Mouse (Mus musculus): ENCODE results near the gene Ankrd28.
"Not testable (repeated sequence)": the region's sequence is repeated elsewhere in the genome, so short reads cannot be mapped to it uniquely, and the experiment has no call there.

Ankrd28 gene

GRCm38 (mm10) chr14:31793979-31794775 lies 36.3 kb downstream of the Ankrd28 start:
- DNase-seq (ENCODE audit: inconsistent ontology term): no peak

DNA sequence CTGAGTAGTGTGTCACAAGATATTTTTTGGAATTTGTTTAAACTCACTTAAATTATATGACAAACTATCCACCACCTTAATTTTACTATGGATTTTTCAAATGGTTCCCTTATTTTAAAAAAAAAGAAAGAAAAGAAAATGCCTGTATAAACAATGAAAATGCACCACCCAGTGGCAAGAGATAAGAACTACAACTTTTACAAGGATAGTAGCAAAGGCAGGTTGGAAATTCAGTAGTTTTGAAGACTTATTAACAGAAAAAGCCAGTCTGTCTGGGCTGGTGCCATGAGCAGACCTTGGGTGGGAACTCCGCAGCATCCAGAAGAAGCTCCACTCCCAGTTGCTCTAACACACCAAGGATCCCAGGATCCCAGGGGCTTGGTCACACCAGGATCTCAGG lies 39.7 kb downstream of the Ankrd28 start:
- DNase-seq (ENCODE audit: inconsistent ontology term): no peak

DNA sequence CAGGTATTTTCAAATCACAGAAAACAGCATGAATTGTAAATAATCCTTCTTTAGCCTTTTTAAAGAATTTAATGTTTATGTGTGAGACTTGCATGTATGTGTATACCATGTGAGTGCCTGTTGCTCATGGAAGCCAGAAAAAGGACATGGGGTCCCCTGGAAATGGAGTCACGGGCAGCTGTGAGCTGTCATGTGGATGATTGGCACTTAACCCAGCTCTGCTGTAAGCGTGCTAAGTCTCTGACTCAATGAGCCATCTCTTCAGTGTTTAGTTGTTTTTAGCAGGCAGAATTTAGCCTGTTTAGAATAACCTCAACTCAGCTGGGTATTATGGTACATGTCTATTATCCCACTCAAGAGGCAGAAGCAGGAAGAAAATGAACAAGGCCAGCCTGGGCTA lies 43.5 kb downstream of the Ankrd28 start:
- DNase-seq (ENCODE audit: inconsistent ontology term): no peak

DNA sequence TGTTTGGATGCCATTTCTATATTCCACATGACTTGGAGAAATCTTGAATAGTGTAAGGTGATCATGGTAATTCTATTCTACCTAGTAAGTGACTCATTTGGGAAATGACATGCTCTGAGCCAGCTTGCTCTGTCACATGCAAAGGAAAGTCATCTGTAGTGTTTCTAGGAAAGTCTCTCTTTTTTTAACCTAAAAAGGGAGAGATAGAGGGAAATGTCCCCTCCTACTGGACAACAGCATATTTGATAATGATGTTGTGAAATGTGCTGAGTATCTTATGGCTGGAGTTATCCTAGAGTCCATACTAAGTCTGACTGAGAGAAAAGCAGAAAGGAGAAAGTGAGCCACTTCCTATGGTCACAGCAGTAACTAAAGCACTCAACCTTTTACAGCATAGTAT lies 44.8 kb downstream of the Ankrd28 start:
- no peak for DNase-seq (ENCODE audit: inconsistent ontology term)

- DNase-seq (ENCODE audit: inconsistent ontology term): no peak
Measured at GRCm38 (mm10) chr14:31784975-31785374, 45.5 kb downstream of the Ankrd28 start.

DNA sequence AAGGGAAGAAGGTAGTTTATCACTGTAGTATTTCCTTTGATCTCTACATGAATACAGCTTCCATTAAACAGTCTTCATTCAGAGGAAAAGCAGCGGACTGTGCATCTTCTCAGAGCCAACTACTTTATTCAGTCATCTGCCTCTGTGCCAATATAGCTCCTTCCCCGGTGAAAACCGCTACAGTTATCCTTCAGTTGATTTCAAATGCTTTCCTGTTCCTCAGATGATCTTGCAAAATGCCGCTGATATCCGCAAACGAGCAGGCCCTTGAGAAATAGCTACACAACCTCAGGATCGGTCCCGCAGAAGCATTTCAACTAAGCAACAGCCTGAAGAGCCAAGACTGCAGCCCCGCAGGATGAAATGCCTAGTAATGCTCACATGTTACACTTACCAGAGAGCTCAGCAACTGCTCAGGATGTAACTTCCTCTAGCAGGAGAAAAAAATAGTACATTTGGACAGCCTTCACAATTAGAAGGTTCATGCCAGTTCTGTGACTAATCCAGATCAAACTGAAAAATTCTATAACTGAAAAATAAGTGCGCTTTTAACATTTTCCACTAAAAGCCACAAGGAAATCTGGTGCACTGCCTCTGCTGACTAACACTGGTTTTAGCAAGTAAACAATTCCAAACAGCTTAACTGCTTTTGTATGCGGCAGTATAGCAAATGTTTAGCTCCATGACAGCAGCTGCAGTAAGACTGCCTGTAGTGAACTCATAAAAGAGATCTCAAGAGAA lies 49.0 kb downstream of the Ankrd28 start:
- DNase-seq (ENCODE audit: inconsistent ontology term): peak; percentile 85

DNA sequence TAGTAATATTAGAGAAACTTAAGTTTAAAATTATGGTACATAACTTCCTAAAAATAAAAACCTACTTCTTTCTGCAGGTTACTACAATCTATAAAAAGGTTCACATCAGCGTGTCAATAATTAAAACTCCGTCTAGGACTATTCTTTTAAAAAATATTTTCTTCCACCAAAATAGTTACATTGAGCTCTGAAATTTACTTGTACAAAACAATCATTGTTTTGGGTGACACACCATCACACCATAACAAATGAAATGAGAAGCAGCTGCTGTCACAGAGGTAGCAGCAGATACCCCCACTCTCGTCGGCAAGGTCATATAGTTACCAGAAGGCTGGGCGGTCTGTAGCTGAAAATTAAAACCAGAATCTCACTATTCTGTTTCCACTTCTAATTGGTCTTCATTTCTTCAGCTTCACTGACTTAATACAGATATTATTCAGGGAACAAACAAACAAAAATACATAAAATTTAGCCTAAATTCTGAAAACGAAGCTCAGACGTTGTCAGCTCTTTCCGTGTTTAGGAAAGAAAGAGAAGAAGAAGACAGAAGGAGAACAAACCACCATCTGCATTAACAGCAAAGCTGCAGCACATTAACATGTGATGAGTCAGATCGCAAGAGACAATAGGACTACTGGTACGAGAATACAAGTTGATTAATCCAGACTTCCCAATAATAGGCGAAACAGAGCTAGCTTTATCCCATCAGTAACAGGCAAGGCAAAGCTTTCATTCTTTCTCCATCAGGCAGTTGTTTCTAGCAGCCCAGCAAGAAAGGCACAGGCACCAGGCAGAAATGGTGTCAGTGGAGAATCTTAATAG lies 49.8 kb downstream of the Ankrd28 start:
- peak; percentile 82 for DNase-seq (ENCODE audit: inconsistent ontology term)

DNA sequence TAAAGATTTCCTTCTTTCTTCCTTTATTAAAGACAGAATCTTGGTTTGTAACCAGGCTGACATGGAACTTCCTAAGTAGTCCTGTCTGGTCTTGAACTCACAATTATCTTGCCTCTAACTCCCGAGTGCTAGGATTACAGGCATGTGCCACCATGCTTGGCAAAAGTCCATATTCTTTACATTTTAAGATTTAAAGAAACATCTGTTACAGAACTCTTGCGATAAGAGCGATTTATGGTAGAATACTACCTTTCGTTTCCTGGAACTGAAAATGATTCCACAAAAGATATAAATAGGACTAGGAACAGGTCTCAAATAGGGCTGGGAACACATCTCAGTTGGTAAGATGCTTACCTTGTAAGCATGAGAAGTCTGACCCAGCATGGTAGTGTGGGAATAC lies 56.9 kb downstream of the Ankrd28 start:
- DNase-seq (ENCODE audit: inconsistent ontology term): no peak

DNA sequence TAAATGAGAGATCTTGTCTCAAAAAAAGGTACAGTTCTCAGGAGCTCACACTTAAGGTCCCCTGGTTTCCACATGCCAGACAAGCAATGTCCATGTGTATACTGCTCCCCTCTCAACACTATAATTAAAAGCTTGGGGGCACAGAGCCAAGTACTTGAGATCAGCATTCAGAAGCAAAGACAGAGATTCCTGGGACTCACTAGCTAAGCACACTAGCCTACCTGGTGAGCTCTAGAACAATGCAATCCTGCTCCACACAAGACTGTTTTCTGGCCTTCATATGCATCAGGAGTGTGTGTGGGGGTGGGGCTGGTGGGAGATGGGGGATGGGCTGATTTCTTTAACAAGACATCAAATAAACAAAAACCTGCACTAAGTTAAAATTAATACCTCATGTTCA lies 58.2 kb downstream of the Ankrd28 start:
- no peak for DNase-seq (ENCODE audit: inconsistent ontology term)

- DNase-seq (ENCODE audit: inconsistent ontology term): peak; percentile 88
Measured at GRCm38 (mm10) chr14:31768531-31768930, 61.9 kb downstream of the Ankrd28 start.

- DNase-seq (ENCODE audit: inconsistent ontology term): no peak
Measured at GRCm38 (mm10) chr14:31764083-31764482, 66.4 kb downstream of the Ankrd28 start.

- no peak for DNase-seq (ENCODE audit: inconsistent ontology term)
Measured at GRCm38 (mm10) chr14:31761727-31762126, 68.7 kb downstream of the Ankrd28 start.

DNA sequence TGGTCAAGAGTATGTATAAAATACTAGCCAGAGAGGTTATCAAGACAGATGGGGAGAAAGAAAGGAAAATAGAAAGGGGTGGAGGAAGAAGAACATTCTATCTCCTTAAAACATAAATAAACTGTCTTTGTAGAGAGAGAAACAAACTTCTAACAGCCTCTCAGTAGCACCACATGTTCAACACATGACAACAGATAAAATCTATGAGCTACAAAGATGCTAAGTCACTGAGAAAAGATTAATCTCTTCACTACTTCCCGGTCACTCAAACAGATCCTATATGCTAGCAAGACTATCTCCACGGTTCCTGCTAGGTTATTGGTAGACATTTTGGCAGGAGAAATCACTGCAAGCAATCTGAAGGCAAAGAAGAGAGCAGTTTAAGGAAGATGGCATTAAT lies 71.3 kb downstream of the Ankrd28 start:
- no peak for DNase-seq (ENCODE audit: inconsistent ontology term)

GRCm38 (mm10) chr14:31758410-31758809 lies 72.0 kb downstream of the Ankrd28 start:
- not testable (repeated sequence) for DNase-seq (ENCODE audit: inconsistent ontology term)

DNA sequence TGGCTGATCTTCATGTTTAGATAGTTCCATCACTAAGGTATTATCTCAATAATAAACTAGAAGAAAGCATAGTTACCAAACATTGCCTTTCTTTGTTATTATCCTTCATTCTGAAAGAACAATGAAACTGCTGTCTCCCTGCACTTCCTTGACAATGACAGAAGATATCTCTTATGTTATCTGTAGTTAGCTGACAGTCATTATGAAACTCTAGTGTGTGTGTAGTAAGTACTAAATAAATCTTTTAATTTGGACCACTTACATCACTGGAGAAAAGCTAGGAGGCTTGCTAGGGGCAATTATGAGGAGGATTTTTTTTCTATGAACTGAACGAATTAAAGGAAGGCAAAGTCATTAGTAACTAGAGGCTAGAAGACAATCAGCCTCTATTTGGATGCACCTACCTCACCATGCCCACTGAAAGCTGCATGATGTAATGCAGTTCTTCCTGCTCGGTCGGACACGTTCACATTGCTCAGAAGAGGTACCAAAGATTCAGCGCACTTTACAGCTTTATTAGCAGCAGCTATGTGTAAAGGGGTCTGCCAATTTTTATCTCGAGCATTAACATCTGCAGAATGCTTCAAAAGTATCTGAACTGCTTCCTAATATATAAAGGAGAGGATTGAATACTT lies 82.1 kb downstream of the Ankrd28 start:
- peak; percentile 41 for DNase-seq (ENCODE audit: inconsistent ontology term)

- DNase-seq (ENCODE audit: inconsistent ontology term): no peak
Measured at GRCm38 (mm10) chr14:31742523-31742922, 87.9 kb downstream of the Ankrd28 start.

GRCm38 (mm10) chr14:31734811-31735210 lies 95.6 kb downstream of the Ankrd28 start:
- no peak for DNase-seq (ENCODE audit: inconsistent ontology term)

DNA sequence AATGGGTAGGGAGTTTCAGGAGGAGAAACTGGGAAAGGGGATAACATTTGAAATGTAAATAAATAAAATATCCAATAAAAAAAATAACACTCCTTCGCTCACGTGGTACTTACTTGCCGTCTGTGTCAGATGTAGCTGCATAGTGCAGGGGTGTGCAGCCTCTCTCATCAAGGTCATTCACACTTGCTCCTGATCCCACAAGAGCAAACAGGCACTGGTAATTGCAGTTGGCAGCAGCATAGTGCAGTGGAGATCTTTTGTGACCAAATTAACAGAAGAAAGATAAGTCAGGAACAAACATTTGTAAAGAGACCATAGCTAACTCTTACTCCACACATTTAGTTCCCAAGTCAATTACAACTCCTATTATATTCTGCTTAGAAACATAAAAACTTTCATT lies 102.9 kb downstream of the Ankrd28 start:
- no peak for DNase-seq (ENCODE audit: inconsistent ontology term)

DNA sequence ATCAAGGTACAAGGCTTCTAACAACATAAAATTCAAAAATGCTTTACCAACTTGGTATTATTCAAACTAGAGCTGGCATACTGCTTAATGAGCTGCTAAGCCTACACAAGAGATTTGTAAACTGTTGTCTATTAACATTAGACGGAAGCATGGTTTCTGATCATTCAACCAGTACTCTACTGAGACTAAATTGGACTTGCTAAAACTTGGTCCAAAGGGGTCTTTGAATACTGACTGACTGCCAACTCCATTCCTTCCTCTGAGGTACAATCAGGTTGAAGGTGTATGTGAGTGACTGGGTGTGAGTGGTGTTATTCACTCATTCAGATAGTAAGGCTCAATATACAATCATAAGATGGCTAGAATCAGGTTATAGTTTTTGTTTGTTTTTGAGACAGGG lies 107.7 kb downstream of the Ankrd28 start:
- DNase-seq (ENCODE audit: inconsistent ontology term): no peak

GRCm38 (mm10) chr14:31721256-31721655 lies 109.2 kb downstream of the Ankrd28 start:
- no peak for DNase-seq (ENCODE audit: inconsistent ontology term)

DNA sequence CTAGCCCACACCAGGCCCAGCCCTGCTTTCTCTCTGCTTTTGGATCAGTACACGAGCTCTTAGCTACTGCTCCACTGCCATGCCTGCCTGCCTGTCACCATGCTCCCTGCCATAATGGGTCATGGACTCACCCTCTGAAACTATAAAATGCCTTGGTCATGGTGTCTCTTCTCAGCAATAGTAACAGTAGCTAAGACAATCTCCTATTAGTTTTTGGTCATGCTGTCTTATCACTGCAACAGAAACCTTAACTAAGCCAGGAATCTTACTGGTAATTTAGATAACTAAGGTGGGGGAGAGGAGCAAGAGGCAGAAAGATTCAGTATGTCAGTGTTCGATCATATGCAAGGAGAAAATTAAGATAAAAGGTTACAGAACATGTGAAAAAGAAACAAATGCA lies 112.1 kb downstream of the Ankrd28 start:
- DNase-seq (ENCODE audit: inconsistent ontology term): no peak

DNA sequence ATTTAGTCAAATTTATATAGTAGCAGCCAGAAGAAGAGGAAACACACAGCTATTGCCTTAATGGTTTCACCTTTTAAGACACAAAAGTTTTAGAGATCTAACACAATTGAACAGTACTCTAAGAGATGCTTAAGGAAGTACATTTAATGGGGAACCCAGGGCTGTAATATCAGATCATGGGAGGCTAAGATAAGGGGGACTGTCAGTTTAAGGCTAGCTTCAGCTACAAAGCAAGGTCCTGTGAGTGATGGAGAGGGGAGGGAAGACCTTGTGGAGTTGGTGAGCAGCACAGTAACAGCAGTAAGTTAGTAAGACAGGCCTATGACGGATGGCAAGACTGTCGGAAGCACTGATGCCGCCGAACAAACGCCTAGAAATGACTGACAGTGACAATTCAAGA lies 113.1 kb downstream of the Ankrd28 start:
- DNase-seq (ENCODE audit: inconsistent ontology term): no peak
